Mouse (Mus musculus): ENCODE results near the gene Dmwd. TPM values are rescaled to one million over a fixed set of nuclear protein-coding genes. Genes with fewer than 3 reads are reported as not detected.

Dmwd gene
- polyA plus RNA-seq, 1 experiment: 83.1 TPM

- no peaks in the 10 kb centered on the region for H3K27me3 ChIP-seq (ENCODE audit: control insufficient read depth, insufficient read depth, insufficient read length)
- H3K79me2 ChIP-seq (ENCODE audit: control insufficient read depth, insufficient read depth): no peaks in the 10 kb centered on the region
- no peak overlapping the region for H3K4me3 ChIP-seq (ENCODE audit: insufficient read depth, poor library complexity, severe bottlenecking)
- TF ChIP-seq MAX (IDR thresholded peaks at IDR 0.05) (no peak), MYOD1 (IDR thresholded peaks at IDR 0.05; ENCODE audit: control insufficient read depth, insufficient read length, low read depth) (no peak), CEBPB (IDR thresholded peaks at IDR 0.05; ENCODE audit: low read depth) (no peak), FOSL1 (IDR thresholded peaks at IDR 0.05; ENCODE audit: insufficient read depth, low read length, poor library complexity, severe bottlenecking) (no peak), CTCF (IDR thresholded peaks at IDR 0.05; ENCODE audit: control insufficient read depth, insufficient read depth, insufficient read length) (no peak), MYOG (IDR thresholded peaks at IDR 0.05; ENCODE audit: control insufficient read depth, extremely low read depth, insufficient read length) (no peak), USF1 (IDR thresholded peaks at IDR 0.05; ENCODE audit: low read depth) (no peak)
- no peaks in the 10 kb centered on the region for H3K79me3 ChIP-seq (ENCODE audit: low read depth)
- peaks cover 5% of the 10 kb centered on the region for H3K36me3 ChIP-seq (ENCODE audit: control insufficient read depth, insufficient read depth)
- no peak overlapping the region for H3ac ChIP-seq (ENCODE audit: control insufficient read depth, insufficient read length, low read depth)
Observed at GRCm38 (mm10) chr7:19097217-19097616, 21.2 kb downstream of the Dmwd start.

DNA sequence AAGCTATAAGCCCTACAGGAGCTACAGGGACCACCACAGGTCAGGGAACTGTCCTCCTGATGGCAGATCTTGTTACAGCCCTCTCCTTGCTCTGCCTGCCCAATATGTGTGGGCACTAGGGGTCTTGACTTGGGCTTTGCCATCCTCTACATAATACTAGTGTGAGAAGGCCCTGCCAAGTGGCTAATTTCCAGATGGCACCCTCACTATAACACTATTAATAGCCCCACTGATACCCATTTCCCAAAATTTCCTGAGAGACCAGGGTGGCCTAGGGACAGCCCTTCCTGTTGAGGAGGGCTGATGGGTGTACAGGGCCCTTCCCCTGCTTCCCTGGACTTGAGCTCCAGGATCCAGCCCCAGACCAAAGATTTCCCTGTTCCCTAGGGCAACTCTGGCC is 21.8 kb downstream of the Dmwd start:
- Histone ChIP-seq H3K79me3 (ENCODE audit: low read depth) (no peaks in the 10 kb centered on the region), H3K4me3 (ENCODE audit: insufficient read depth, poor library complexity, severe bottlenecking) (no peak overlapping the region), H3K79me2 (ENCODE audit: control insufficient read depth, insufficient read depth) (no peaks in the 10 kb centered on the region), H3K36me3 (ENCODE audit: control insufficient read depth, insufficient read depth) (peaks cover 5% of the 10 kb centered on the region), H3K27me3 (ENCODE audit: control insufficient read depth, insufficient read depth, insufficient read length) (no peaks in the 10 kb centered on the region), H3ac (ENCODE audit: control insufficient read depth, insufficient read length, low read depth) (no peak overlapping the region)
- no peak for TF ChIP-seq CEBPB (IDR thresholded peaks at IDR 0.05; ENCODE audit: low read depth)
- TF ChIP-seq MYOG (IDR thresholded peaks at IDR 0.05; ENCODE audit: control insufficient read depth, extremely low read depth, insufficient read length): no peak
- TF ChIP-seq CTCF (IDR thresholded peaks at IDR 0.05; ENCODE audit: control insufficient read depth, insufficient read depth, insufficient read length): no peak
- TF ChIP-seq USF1 (IDR thresholded peaks at IDR 0.05; ENCODE audit: low read depth): no peak
- no peak for TF ChIP-seq FOSL1 (IDR thresholded peaks at IDR 0.05; ENCODE audit: insufficient read depth, low read length, poor library complexity, severe bottlenecking)

- Histone ChIP-seq H3K79me2 (ENCODE audit: control insufficient read depth, insufficient read depth) (no peaks in the 10 kb centered on the region), H3K27me3 (ENCODE audit: control insufficient read depth, insufficient read depth, insufficient read length) (no peaks in the 10 kb centered on the region), H3K79me3 (ENCODE audit: low read depth) (no peaks in the 10 kb centered on the region), H3ac (ENCODE audit: control insufficient read depth, insufficient read length, low read depth) (no peak overlapping the region), H3K4me3 (ENCODE audit: insufficient read depth, poor library complexity, severe bottlenecking) (no peak overlapping the region), H3K36me3 (ENCODE audit: control insufficient read depth, insufficient read depth) (no peaks in the 10 kb centered on the region)
- TF ChIP-seq MYOG (IDR thresholded peaks at IDR 0.05; ENCODE audit: control insufficient read depth, extremely low read depth, insufficient read length) (no peak), MAX (IDR thresholded peaks at IDR 0.05) (no peak), USF1 (IDR thresholded peaks at IDR 0.05; ENCODE audit: low read depth) (no peak), CTCF (IDR thresholded peaks at IDR 0.05; ENCODE audit: control insufficient read depth, insufficient read depth, insufficient read length) (no peak), MYOD1 (IDR thresholded peaks at IDR 0.05; ENCODE audit: control insufficient read depth, insufficient read length, low read depth) (no peak), CEBPB (IDR thresholded peaks at IDR 0.05; ENCODE audit: low read depth) (no peak), FOSL1 (IDR thresholded peaks at IDR 0.05; ENCODE audit: insufficient read depth, low read length, poor library complexity, severe bottlenecking) (no peak)
Observed at GRCm38 (mm10) chr7:19098811-19099210, 22.8 kb downstream of the Dmwd start.

DNA sequence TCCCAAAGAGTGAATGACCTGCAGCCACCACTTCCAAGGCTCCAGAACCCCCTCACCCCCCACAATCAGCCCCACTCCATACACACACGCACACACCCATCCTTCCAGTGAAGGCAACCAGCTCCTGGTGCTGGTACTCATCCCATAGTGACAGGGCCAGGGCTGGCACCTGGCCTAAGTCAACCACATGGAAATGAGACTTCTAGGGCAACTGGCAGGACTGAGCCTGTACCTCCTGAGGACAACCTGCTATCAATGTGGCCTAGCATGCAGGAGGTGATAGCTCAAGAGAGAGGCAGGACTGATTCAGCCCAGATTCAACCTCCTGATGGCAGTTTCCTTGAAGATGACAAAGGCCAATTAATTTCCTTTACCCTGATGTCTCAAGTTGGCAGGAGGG is 24.3 kb downstream of the Dmwd start:
- Histone ChIP-seq H3K36me3 (ENCODE audit: control insufficient read depth, insufficient read depth) (no peaks in the 10 kb centered on the region), H3K27me3 (ENCODE audit: control insufficient read depth, insufficient read depth, insufficient read length) (peaks cover 4% of the 10 kb centered on the region), H3K79me2 (ENCODE audit: control insufficient read depth, insufficient read depth) (no peaks in the 10 kb centered on the region), H3K79me3 (ENCODE audit: low read depth) (no peaks in the 10 kb centered on the region), H3ac (ENCODE audit: control insufficient read depth, insufficient read length, low read depth) (no peak overlapping the region), H3K4me3 (ENCODE audit: insufficient read depth, poor library complexity, severe bottlenecking) (no peak overlapping the region)
- TF ChIP-seq MYOD1 (IDR thresholded peaks at IDR 0.05; ENCODE audit: control insufficient read depth, insufficient read length, low read depth) (no peak), FOSL1 (IDR thresholded peaks at IDR 0.05; ENCODE audit: insufficient read depth, low read length, poor library complexity, severe bottlenecking) (no peak), MYOG (IDR thresholded peaks at IDR 0.05; ENCODE audit: control insufficient read depth, extremely low read depth, insufficient read length) (no peak), USF1 (IDR thresholded peaks at IDR 0.05; ENCODE audit: low read depth) (no peak), MAX (IDR thresholded peaks at IDR 0.05) (no peak), CEBPB (IDR thresholded peaks at IDR 0.05; ENCODE audit: low read depth) (no peak), CTCF (IDR thresholded peaks at IDR 0.05; ENCODE audit: control insufficient read depth, insufficient read depth, insufficient read length) (no peak)

DNA sequence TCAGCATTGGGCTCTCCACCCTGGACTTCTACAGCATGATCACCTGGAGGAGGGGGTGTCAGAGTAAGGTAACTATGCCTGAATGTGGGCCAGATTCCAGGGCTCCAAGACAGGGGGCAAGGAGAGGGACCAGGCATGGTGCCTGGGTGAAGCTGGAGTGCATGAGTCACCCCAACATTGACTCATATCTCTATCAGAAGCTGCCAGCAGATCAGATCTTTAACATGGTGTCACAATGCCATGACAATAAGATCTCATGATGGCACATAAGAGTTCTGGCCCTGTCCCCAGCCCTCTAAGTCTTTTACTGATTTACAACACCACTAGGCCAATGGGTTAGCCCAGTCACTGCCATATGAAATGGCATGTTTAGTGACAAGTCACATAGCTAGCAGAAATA is 27.7 kb downstream of the Dmwd start:
- Histone ChIP-seq H3K79me3 (ENCODE audit: low read depth) (no peaks in the 10 kb centered on the region), H3K27me3 (ENCODE audit: control insufficient read depth, insufficient read depth, insufficient read length) (peaks cover 14% of the 10 kb centered on the region), H3K79me2 (ENCODE audit: control insufficient read depth, insufficient read depth) (no peaks in the 10 kb centered on the region), H3K36me3 (ENCODE audit: control insufficient read depth, insufficient read depth) (no peaks in the 10 kb centered on the region), H3K4me3 (ENCODE audit: insufficient read depth, poor library complexity, severe bottlenecking) (no peak overlapping the region), H3ac (ENCODE audit: control insufficient read depth, insufficient read length, low read depth) (no peak overlapping the region)
- TF ChIP-seq MYOG (IDR thresholded peaks at IDR 0.05; ENCODE audit: control insufficient read depth, extremely low read depth, insufficient read length) (no peak), MAX (IDR thresholded peaks at IDR 0.05) (no peak), MYOD1 (IDR thresholded peaks at IDR 0.05; ENCODE audit: control insufficient read depth, insufficient read length, low read depth) (no peak), USF1 (IDR thresholded peaks at IDR 0.05; ENCODE audit: low read depth) (no peak), CTCF (IDR thresholded peaks at IDR 0.05; ENCODE audit: control insufficient read depth, insufficient read depth, insufficient read length) (no peak), CEBPB (IDR thresholded peaks at IDR 0.05; ENCODE audit: low read depth) (no peak), FOSL1 (IDR thresholded peaks at IDR 0.05; ENCODE audit: insufficient read depth, low read length, poor library complexity, severe bottlenecking) (no peak)

DNA sequence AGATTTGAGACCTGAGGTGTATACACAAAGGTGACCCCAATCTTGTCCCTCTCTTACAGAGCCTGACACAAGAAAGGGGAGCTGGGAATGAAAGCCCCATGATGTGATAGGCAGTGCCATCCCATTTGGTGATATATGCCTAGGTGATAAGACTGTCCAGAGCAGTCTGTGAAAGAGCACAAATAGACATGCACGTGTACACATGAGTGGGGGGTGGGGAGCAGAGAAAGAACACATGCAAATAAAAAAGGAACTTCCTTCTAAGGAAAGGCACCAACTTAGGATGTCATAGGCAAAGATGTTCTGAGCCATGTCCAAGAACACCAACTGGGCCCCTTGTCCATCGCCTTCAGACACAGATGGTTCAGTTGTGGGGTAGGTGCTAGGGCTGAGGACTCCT is 28.5 kb downstream of the Dmwd start:
- no peaks in the 10 kb centered on the region for H3K36me3 ChIP-seq (ENCODE audit: control insufficient read depth, insufficient read depth)
- H3K79me2 ChIP-seq (ENCODE audit: control insufficient read depth, insufficient read depth): no peaks in the 10 kb centered on the region
- H3K27me3 ChIP-seq (ENCODE audit: control insufficient read depth, insufficient read depth, insufficient read length): peaks cover 14% of the 10 kb centered on the region
- no peaks in the 10 kb centered on the region for H3K79me3 ChIP-seq (ENCODE audit: low read depth)
- H3K4me3 ChIP-seq (ENCODE audit: insufficient read depth, poor library complexity, severe bottlenecking): no peak overlapping the region
- no peak for TF ChIP-seq CTCF (IDR thresholded peaks at IDR 0.05; ENCODE audit: control insufficient read depth, insufficient read depth, insufficient read length)
- no peak overlapping the region for H3ac ChIP-seq (ENCODE audit: control insufficient read depth, insufficient read length, low read depth)

All from C2C12 (cell line).